Mouse (Mus musculus): ENCODE data around the gene Brwd1.

Brwd1 gene

DNA sequence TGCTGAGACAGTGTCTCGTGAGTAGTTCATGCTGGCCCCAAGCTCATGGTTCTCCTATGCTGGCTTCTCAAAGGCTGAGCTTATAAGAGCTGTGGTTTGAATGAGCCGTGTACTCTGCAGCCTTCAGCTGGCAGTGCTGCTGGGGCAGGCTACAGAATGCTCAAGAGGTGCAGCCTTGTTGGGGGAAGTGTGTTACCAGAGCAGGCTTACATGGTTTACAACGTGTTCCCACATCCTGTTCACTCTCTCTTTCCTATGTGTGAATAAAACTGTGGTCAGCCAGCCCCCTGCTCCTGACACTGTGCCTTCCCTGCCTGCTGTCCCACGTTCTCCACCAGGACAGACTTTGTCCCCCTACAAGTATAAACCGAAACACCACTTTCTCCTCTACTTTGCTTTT lies 97.4 kb downstream of the Brwd1 start:
- DNase-seq (ENCODE audit: low read depth, low spot score) = no peak

- DNase-seq (ENCODE audit: low read depth, low spot score) = peak; percentile 67
These were observed 98.7 kb downstream of the Brwd1 start for GRCm38 (mm10) chr16:95983601-95984000.

DNA sequence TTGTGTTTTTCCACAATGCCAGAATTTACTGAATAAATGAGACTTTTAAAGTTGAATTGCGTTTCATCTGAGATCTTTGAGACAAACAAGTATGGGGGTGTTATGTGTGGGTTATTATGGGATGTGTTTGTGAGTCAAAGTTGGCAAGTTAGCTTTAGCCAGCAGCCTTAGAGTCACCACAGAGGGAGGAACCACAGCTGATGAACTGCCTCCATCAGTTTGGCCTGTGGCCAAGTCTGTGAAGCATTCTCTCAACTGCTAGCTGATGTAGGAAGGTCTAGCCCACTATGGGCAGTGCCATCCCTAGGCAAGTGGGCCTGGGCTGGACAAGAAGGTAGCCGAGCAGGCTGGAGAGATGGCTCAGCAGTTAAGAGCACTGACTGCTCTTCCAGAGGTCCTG lies 111.5 kb downstream of the Brwd1 start:
- no peak for DNase-seq (ENCODE audit: low read depth, low spot score)

GRCm38 (mm10) chr16:95967455-95967854 lies 114.9 kb downstream of the Brwd1 start:
- DNase-seq (ENCODE audit: low read depth, low spot score) = no peak

GRCm38 (mm10) chr16:95964427-95965023 lies 117.8 kb downstream of the Brwd1 start:
- peak; percentile 46 for DNase-seq (ENCODE audit: low read depth, low spot score)

- DNase-seq (ENCODE audit: low read depth, low spot score) = peak; percentile 74
These were observed 120.8 kb downstream of the Brwd1 start for GRCm38 (mm10) chr16:95961484-95961883.

- peak; percentile 33 for DNase-seq (ENCODE audit: low read depth, low spot score)
These were observed 121.6 kb downstream of the Brwd1 start for GRCm38 (mm10) chr16:95960689-95961088.

- DNase-seq (ENCODE audit: low read depth, low spot score) = no peak
These were observed 124.2 kb downstream of the Brwd1 start for GRCm38 (mm10) chr16:95958080-95958479.

DNA sequence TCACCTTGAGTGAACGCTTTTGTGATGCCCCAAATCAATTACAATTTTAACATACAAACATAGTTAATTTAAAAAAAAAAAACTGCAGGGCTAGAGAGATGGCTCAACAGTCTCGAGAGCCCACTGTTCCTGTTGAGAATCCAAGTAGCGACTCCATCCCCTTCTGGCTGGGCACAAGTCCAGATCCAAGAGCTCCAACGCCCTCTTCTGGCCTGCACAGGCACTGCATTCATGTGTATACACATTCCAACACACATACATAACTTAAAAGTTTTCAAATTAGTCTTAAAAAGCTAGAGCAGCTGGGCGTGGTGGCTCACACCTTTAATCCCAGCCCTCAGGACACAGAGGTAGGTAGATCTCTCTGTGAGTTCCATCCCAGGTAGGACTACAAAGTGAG lies 125.7 kb downstream of the Brwd1 start:
- peak; percentile 79 for DNase-seq (ENCODE audit: low read depth, low spot score)

GRCm38 (mm10) chr16:95955716-95956346 lies 126.5 kb downstream of the Brwd1 start:
- no peak for DNase-seq (ENCODE audit: low read depth, low spot score)

DNA sequence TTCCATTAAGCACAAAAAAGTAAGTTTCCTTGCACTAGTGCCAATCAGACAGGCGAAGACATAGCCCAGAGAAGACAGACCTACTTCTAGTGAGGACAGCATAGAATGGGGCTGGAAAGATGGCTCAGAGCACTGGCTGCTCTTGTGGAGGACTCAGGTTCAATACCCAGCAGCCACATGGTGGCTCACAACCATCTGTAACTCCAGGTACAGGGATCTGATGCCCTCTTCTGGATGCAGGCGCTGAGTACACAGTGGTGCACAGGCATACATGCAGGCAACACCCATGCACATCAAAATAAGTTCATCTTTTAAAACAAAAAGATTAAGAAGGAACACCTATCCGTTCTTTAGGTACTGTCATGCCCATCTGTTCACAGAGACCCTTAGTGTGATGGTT lies 128.0 kb downstream of the Brwd1 start:
- DNase-seq (ENCODE audit: low read depth, low spot score) = peak; percentile 64

DNA sequence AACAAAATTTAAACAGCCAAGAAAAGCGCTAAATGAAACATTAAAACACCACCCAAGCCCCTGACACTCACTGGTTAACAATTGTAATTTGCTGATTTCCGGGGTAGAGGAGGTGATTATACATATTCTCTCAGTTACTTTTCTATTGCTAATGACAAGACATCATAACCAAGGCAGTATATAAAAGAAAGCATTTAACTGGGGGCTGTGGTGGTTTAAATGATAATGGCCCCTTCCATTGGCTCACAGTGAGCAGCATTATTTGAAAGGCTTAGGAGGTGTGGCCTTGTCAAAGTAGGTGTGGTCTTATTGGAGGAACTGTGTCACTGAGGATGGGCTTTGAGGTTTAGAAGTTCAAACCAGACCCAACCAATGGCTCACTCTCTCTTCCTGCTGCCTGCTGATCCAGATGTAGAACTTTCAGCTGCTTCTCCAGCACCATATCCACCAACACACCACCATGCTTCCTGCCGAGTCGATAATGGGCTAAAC lies 129.1 kb downstream of the Brwd1 start:
- DNase-seq (ENCODE audit: low read depth, low spot score) = peak; percentile 88

DNA sequence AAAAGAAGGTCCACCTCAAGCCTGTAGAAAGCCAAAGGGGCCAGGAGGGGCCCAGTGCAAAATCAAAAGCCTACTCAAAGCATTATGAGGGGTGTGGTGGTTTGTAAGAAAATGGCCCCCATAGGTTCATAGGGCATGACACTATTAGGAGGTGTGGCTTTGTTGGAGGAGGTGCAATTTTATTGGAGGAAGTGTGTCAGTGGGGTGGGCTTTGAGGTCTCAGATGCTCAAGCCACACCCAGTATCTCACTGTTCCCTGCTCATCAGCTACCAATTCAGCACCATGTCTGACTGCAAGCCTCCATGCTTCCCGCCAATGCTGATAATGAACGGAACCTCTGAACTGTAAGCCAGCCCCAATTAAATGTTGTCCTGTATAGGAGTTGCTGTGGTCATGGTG lies 130.9 kb downstream of the Brwd1 start:
- DNase-seq (ENCODE audit: low read depth, low spot score) = peak; percentile 67

GRCm38 (mm10) chr16:95945389-95946311 lies 136.7 kb downstream of the Brwd1 start:
- DNase-seq (ENCODE audit: low read depth, low spot score) = peak; percentile 80

- no peak for DNase-seq (ENCODE audit: low read depth, low spot score)
These were observed 139.1 kb downstream of the Brwd1 start for GRCm38 (mm10) chr16:95943186-95943585.

All from ES-CJ7 (cell line).